Mouse (Mus musculus) kidney, postnatal 36 days (tissue): ENCODE results near the gene Slc25a31.

Experiments used
- DNase-seq, 2 experiments: peaks; one replicate each; pipeline ENCODE4 v3.0.0; 2021 to 2022; ENCODE audit warnings: mixed read lengths in 2 of 2

Slc25a31 gene

GRCm38 (mm10) chr3:40744024-40744835, 35.6 kb downstream of the Slc25a31 start, which contains the start of gene Hspa4l:
Gene Hspa4l, plus strand, starts transcription at chr3:40744495.
- no peak for DNase-seq

- peak; percentile 93 to 96 for DNase-seq
Measured at GRCm38 (mm10) chr3:40744836-40745660, 36.4 kb downstream of the Slc25a31 start.

DNA sequence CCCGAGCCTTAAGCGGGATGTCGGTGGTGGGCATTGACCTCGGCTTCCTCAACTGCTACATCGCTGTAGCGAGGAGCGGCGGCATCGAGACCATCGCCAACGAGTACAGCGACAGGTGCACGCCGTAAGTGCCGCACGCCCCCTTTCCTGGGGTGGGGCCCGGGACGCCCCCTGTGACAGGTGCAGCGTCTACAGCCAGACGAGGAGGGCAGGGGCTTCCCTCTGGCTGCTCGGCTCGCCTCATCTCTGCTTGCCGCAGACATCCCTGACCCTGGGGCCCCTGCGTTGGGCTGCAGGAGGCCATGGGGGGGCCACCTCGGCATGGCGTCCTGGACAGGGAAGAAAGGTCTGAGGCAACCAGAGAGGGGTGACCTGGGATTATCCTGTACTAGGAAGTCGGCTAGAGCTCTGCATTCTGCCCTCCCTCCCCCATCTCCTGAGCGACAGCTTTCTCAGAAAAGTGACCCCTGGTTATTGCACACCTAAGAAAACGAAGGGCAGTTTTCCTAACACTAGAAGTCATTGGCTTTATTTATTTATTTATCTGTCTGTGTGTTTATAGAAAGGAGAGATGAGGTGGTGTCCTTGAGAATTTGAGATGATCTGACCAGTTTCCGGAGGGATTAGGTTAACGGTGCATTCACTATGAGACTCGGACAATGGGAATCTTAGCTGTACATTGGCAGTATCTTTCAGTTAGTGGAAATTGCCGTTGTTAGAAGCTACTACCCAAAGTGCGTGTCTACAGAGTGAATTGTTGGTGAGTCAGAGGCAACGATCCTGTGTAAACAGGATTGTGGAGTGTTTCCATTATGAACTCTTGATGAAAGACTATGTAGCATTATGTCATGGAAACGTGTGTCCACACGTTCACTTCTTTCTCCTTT, 37.2 kb downstream of the Slc25a31 start:
- DNase-seq, result peak in 1 of 2 experiments; percentile 13

- DNase-seq, result no peak
Measured at GRCm38 (mm10) chr3:40760746-40761145, 52.1 kb downstream of the Slc25a31 start.

- no peak for DNase-seq
Measured at GRCm38 (mm10) chr3:40761312-40761711, 52.7 kb downstream of the Slc25a31 start.
